Mouse (Mus musculus) cerebellum, postnatal 36 days (tissue): ENCODE measurements around the gene Bgn.
A peak's percentile ranks its signal among the peaks of the same experiment; 100 is the strongest.

ENCODE experiments used
- DNase-seq, 2 experiments: peaks; one replicate each; pipeline ENCODE4 v3.0.0; 2021 to 2022; ENCODE audit warnings: mixed read lengths in 2 of 2

The Bgn gene

DNA sequence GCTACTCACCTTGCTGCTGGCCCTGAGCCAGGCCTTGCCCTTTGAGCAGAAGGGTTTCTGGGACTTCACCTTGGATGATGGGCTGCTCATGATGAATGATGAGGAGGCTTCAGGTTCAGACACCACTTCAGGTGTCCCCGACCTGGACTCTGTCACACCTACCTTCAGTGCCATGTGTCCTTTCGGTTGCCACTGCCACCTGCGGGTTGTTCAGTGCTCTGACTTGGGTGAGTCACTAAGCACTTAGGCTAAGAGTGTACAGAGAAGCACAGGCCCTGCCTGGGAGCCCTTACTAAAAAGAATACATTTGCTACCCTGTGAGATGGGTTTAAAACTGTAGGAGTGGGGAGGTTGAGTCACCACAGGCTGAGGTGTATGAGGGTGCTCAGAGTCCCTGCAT is 7.4 kb downstream of the Bgn start:
- DNase-seq = no peak

DNA sequence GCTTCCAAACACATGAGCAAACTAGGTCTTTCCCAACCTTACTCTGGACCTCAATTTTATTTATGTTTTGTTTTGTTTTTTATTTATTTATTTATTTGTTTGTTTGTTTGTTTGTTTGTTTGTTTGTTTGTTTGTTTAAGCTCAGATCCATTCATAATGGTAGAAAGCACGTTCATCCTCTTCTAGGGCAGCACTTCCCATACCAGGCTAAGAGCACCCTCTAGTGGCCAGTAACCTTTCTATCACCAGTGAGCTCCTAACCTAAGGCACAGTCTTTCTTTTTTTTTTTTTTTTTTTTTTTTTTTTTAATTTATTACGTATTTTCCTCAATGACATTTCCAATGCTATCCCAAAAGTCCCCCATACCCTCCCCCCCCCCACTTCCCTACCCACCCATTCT is 10.2 kb downstream of the Bgn start:
- DNase-seq = peak; percentile 55 to 67

DNA sequence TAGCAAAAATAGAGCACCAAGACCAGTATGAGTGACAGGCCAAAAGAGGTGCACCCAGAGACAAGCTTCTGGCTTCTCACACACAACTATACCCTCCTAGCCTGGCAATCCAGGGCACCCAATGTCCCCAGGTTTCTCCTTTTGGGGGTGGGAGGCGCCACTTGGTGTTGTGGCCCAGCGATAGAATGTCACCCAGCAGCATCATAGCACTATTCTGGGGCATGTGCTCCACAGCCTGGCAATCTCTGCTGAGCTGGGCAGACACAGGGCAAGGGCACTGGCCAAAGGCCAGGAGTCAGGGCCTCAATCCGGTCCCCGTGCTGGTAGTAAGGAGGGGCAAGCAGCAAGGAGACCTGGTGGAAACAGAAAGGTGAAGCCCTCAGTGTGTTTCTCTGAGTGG is 13.3 kb downstream of the Bgn start:
- DNase-seq = no peak

DNA sequence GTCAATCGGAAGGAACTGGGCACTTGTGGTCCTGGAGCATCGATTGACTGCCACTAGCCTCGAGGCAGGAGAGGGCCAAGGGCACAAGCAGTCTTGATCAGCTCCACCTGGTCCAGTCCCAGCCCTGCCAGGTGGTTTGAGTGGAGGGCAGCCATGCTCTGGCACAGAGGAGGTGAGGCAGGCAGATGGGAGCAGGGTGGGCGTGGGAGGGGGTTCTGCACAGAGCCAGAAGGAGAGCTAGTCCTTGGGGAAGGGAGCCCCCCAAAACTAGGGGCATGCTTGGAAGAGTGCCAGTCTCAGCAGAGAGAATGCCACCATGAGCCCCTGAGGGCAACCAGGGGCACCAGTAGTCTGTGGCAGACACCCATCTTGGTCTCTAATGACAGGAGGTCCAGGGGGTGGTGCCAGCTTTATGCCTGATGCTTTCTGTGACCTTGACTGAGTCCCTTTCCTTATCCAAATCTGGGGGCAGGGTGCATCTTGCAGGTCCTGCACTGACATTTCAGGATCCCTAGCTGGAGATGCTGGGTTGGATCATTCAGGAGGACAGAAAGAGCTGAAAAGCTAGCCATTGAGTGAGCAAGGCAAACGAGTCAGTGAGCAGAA is 21.8 kb downstream of the Bgn start:
- peak; percentile 44 to 53 for DNase-seq

DNA sequence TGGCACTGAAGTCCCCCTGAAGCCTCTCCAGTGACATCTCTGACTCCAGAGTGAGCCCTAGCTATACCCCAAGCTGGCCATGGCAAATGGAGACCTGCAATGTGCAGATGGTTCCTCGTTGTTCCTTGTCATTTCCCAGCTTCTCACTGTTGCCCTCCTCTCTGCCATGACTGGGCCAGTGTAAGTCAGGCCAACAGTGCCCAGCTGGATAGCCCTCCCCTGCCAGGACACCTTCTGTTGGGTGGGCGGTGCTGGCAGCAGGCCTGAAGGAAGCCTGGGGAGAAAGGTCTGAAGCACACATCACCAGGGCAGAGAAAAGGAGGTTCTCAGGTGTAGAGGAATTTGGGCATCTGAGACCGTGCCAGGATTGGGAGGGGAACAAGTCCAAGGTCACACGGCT is 23.2 kb downstream of the Bgn start:
- DNase-seq = peak; percentile 90 to 92

DNA sequence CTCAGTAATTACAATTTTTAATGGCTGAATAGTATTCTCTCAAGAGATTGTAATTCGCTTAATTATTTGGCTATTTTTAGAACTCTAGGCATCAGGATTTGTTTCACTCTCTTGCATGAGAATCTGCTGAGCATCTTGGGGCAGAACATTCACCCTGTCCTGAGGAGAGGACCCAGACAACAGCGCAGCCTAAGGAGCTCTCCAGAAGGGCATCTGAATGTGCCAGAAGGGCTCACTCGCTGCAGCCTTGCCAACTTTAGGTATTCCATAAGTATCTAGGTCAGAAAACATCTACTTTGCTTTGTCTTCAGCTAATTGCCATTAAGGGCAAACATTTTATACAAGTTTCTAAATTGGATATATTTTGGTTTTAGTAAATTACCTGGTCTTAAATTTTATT is 25.8 kb downstream of the Bgn start:
- DNase-seq = peak in 1 of 2 experiments; percentile 36

DNA sequence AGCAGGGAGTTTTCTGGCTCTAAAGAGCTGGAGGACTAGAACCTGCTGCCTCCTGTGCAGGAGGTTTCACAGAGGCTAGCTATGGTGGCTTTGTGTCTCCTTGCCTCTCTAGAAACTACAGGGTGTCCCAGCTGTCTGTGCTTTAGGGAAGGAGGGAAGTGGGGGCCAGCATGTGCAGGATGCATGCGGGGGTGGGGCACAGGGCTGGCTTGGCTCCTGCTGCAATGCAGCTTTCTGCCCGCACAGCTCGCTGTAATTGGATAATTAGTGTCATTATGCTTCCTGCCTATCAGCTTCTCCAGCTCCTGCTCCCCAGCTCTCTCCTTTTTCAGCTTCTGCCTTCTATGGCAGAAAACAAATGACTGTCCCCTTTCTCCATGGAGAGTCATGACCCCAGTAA is 29.5 kb downstream of the Bgn start:
- peak in 1 of 2 experiments; percentile 41 for DNase-seq

DNA sequence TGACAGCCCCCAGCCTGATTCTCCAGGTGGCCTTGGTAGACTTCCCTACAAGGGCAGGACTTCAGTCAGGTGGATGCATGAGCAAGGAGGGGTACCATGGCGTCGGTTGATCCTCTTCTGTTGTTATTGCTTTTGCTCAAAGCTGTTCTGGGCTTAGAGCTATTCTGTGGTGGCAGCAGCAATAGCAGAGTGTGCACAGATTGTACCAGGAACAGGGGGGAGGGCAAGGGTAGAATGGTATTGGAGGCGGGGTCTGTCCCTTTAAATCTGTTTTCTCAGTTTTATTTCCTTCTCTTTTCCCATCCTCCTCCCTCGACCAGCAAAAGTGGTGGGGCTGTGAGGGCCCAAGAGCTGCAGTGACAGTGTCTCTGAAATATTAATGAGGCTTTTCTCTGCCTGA is 33.2 kb downstream of the Bgn start:
- DNase-seq = no peak

DNA sequence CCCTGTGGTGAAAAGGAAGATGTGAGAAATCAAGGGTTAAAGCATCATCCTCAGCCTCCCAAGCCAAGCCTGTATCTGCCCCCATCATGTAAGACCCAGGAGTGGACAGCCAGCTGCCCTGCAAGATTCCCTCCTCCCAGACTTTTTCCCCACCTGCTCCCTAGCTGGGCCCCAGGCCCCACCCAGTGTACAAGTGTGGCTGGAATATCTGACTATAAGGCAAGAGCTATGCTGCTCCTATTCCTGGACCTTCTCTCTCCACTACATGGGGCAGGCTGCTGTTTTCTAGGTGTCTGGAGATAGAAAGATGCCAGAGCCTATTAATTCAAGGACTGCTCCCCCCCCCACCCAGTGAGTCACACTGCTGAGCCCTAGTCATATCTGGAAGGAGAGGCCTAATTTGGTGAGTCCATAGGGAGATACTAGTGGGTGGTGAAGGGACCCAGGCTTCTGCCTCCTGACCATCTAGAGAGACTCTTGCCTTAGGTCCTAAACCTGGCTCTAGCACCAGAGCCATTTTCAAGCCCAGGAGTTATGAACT is 33.7 kb downstream of the Bgn start:
- no peak for DNase-seq

DNA sequence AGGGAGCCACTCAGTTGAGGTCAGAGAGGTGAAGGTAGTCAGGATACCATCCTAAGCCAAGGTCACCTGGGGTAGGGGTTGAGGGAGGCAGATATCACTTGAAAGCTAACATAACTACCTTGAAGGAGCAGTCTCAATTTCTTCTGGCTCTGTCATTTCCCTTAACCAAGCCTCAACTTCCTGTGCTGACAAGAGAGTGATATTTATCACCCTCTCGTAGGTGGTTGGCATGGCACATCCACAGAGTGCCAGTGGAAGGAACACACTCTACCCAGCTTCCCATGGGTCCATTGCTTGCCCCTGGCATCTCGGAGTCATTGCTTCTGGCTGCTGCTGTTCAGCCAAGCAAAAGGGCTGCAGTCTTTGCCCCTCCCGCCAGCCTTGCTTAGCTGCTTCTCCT is 37.3 kb downstream of the Bgn start:
- no peak for DNase-seq

DNA sequence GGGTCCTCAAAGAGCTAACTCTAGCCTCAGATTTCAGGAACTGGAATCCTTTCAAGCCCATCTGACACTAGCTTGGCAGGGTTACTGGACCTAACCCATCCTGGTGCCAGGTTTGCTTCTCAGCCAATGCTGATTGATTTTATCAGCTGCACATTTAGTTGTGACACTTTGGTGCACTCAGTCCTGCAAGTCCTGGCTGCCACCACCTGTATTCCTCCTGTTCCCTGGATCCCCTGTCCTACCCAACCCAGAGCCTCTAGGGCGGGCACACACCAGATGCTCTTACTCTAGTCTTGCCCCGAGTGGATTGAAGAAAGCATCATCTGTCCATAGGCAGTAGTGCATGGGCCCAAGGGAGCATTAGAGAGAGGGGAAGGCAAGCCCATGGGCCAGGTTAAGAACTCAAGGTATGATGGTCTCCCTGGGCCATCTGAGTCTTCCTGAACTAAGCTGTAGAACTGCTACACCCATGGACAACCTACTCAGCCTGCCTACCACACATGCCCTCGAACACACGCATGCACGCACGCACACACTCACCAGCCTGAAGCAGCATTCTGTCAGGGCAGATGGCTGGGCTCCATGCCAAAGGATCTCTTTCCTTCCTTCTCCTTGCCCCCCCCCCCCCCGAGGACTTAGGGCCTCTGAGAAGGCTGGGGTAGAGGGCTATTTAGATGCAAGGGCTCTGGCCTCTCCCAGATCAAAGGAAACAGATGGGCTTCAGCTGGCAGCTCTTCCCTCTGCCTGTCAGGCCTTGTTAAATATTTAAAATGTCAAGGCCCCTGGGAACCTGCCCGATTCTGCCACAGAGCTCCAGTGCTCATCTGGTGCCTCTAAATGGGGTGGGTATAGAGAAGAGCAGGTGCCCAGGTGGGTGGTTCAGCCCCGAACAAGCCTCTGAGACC is 41.2 kb downstream of the Bgn start:
- DNase-seq = peak; percentile 77 to 78

DNA sequence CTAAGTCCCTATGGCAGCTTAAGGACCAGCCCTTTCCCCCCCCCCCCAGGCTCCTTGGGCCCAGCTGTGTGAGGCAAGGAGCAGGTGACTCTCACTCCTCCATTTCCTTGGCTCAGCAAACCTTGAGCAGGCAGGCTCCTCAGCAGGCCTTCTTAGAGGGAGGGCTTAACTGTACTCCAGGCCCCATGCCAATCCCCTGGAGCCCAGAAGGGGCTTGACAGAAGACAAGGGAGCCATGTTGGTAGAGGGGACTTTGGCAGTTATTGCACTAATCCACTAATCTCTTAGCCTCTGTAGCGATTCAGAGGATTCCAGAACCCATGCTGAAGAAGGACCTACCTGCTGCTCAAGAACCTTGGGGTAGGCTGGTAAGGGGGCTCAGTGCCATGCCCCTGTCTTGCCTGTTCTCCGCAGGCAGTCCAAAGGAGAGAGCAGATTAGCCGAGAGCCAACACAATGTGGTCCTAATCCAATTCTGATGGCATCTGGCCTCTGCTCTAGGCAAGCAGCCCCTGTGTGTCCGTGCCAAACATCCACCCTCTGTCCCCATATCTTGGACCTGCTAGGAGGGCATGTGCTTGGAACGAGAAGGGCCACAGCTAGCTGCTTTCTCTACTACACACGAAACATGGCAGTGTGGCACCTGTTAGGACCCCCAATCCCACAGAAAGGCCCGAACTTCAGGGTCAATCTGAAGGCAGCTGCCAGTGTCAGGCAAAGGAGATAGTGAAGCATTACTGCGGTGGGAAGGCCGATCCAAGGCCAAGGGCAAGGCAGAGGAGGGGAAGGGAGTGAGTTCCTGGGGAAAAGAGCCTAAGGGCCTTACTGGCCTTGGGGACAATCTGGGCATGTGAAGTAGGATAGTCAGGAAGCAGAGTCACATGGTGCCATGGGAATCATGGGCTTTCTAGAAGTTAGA is 42.1 kb downstream of the Bgn start:
- DNase-seq = peak in 1 of 2 experiments; percentile 30

DNA sequence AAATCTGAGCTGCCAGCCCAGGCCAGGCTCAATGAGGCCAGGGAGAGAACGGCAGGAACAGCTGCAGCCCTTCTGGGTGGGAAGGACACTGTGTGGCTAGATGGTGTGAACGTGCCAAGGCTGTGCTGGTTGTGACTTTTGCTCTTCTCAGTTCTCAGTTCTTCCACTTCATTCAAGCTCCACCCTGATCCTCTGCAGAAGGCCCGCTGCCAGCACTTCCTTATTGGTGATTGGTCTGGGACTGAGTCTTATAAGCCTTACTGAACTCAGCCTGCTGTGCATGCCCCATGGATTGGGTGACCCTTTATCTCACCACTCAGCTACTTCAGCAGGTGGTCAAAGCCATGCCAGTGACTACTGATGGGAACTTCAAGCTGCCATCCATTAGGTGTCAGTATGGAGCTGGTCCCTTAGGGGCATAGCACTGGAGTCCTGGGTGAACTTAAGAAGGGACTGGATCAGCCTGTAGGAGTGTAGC is 43.0 kb downstream of the Bgn start:
- peak in 1 of 2 experiments; percentile 36 for DNase-seq

DNA sequence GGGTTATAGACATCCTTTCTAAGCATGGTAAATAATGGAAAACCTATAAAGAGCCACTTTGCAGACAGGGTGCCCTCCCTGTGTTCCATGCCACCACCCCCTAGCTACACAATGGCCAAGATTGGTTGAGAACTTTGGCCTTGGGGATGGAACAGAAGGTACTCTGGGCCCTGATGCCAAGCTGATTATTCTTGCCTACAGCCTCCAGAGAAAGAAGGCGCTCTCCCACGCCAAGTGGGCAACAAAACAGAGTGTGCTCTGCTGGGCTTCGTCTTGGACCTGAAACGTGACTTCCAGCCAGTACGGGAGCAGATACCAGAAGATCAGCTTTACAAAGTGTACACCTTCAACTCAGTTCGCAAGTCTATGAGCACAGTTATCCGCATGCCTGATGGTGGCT is 54.5 kb downstream of the Bgn start:
- peak; percentile 37 to 39 for DNase-seq

DNA sequence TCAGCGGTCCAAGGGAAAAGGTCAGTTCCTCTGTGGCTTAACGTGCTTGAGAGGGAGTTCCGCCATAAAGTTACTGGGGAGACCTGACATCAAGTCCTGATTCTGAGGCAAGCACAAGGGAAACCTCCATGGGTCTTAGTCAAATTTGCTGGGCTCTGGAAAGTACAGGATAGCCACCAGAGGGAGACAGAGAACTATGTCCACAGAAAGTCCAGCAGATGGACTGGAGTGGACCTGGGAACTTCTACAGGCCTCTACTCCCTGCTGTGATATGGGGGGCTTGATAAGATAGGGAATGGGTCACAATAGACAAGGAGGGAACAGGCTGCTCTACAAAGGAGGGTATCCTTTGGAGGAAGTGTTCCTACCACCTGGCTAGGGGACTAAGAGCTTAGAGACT is 59.9 kb downstream of the Bgn start:
- DNase-seq = no peak
